Mouse (Mus musculus) neural tube, embryonic 11.5 days (tissue): ENCODE measurements at regions not wholly inside any gene's neighbourhood (a gene's known extent, or its start where the extent isn't known, plus 50 kb on each side); places are given as distances from the start of the nearest gene placed in this dataset.

Experiments
- ATAC-seq: fragments of 200-750 bp; cut with Nextera tagmentation; 2 replicates; pipeline ENCODE4 v1.8.0; 2017; ENCODE audit warnings: moderate number of reproducible peaks, mild to moderate bottlenecking, moderate TSS enrichment, moderate library complexity; ENCODE audit not compliant: insufficient read depth, low FRiP score, low TSS enrichment
- DNase-seq: peaks from one replicate; pipeline ENCODE4 v3.0.0-alpha.2; 2015; ENCODE audit warnings: low spot score
- H3K27ac ChIP-seq: fragments of 300-500 bp; sonication (generic); 2 replicates; pipeline ENCODE4 v1.5.1; 2014; ENCODE audit warnings: low read depth, mild to moderate bottlenecking, low read length
- H3K27me3 ChIP-seq: fragments of 300-500 bp; sonication (generic); 2 replicates; pipeline ENCODE4 v1.6.1; 2014; ENCODE audit warnings: mild to moderate bottlenecking, low read length, mixed read lengths; ENCODE audit not compliant: control insufficient read depth, insufficient read depth
- H3K36me3 ChIP-seq: fragments of 300-500 bp; sonication (generic); 2 replicates; pipeline ENCODE4 v1.6.1; 2014; ENCODE audit warnings: mild to moderate bottlenecking, low read length, moderate library complexity, mixed read lengths; ENCODE audit not compliant: control insufficient read depth, insufficient read depth
- H3K4me1 ChIP-seq: fragments of 300-500 bp; sonication (generic); 2 replicates; pipeline ENCODE4 v1.6.1; 2014; ENCODE audit warnings: low read length, mixed read lengths; ENCODE audit not compliant: control insufficient read depth, insufficient read depth
- H3K4me2 ChIP-seq: fragments of 300-500 bp; sonication (generic); 2 replicates; pipeline ENCODE4 v1.6.1; 2014; ENCODE audit warnings: low read depth, mild to moderate bottlenecking, moderate library complexity
- H3K4me3 ChIP-seq: fragments of 300-500 bp; sonication (generic); 2 replicates; pipeline ENCODE4 v1.5.1; 2014; ENCODE audit warnings: low read depth, low read length
- H3K9ac ChIP-seq: fragments of 300-500 bp; sonication (generic); 2 replicates; pipeline ENCODE4 v1.6.1; 2014; ENCODE audit warnings: mild to moderate bottlenecking, low read length
- H3K9me3 ChIP-seq: fragments of 300-500 bp; sonication (generic); 2 replicates; pipeline ENCODE4 v1.6.1; 2016; ENCODE audit warnings: low read length; ENCODE audit not compliant: control insufficient read depth
- WGBS: fragments of 180-500 bp; shearing (Covaris S2); extraction: QIAGEN DNeasy Blood & Tissue Kit; methylation state at CpG from one replicate; pipeline ENCODE4 v1.1.7; 2014; 5-methylcytosine and 5-hydroxymethylcytosine counted together

DNA sequence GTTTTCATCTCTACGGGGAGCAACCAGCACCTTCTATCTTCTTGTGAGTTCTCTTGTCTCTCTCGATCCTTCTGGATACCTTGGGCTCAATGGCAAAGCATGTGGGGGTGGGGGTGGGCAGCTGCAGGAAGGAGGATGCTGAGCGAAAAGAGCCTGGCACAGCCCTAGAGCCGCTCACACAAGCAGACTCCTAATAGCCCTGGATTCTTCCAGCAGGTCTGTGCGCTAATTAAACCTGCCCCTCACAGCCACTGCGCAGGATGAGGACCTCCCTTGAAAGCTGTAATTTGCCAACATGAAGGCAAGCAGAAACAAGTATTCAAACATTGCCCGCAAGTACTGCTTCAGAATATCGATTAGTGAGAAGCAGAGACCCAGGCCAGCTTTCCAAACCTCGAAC is 53.1 kb upstream of the Kazn start:
- Histone ChIP-seq H3K9me3 (no peaks in the 10 kb centered on the region), H3K27ac (no peak overlapping the region), H3K9ac (no peak overlapping the region), H3K36me3 (no peaks in the 10 kb centered on the region), H3K4me1 (no peaks in the 10 kb centered on the region), H3K27me3 (no peaks in the 10 kb centered on the region), H3K4me3 (no peak overlapping the region), H3K4me2 (no peak overlapping the region)
- WGBS: 79% methylated on average over 9 of the region's 9 CpGs
- DNase-seq (no peak), ATAC-seq (no peak)

DNA sequence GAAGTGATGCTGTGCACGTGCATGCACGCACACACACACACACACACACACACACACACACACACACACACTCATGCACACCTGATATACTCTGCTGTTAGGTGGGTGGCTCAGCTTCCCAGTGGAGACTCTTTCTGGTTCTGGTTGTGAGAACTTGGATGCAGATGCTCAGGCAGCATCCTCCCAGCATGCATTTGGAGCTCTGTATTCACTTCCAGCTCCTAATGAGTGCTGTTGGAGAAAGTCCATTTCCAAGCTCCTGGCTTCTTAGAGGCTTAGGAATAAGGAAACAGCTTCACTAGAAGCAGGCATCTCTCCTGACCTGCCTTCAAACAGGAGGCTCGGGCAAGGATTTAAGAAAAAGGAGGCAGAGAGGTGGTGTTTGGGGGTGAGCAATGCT is 52.2 kb upstream of the Kazn start:
- no peaks in the 10 kb centered on the region for H3K36me3 ChIP-seq
- H3K9ac ChIP-seq: no peak overlapping the region
- H3K4me2 ChIP-seq: no peak overlapping the region
- WGBS: 88% methylated on average over 3 of the region's 3 CpGs
- ATAC-seq (no peak), DNase-seq (no peak)
- no peak overlapping the region for H3K4me3 ChIP-seq
- H3K9me3 ChIP-seq: no peaks in the 10 kb centered on the region
- H3K4me1 ChIP-seq: no peaks in the 10 kb centered on the region
- H3K27ac ChIP-seq: no peak overlapping the region
- no peaks in the 10 kb centered on the region for H3K27me3 ChIP-seq
